Mouse (Mus musculus) hindbrain, embryonic 13.5 days (tissue): ENCODE measurements at regions not wholly inside any gene's neighbourhood (a gene's known extent, or its start where the extent isn't known, plus 50 kb on each side); places are given as distances from the start of the nearest gene placed in this dataset. TPM values are rescaled to one million over a fixed set of nuclear protein-coding genes. Genes with fewer than 3 reads are reported as not detected.
A peak's percentile ranks its signal among the peaks of the same experiment; 100 is the strongest.

Source experiments
- ATAC-seq: fragments of 200-750 bp; cut with Nextera tagmentation; 2 replicates; pipeline ENCODE4 v1.8.0; 2017; ENCODE audit warnings: moderate TSS enrichment; ENCODE audit not compliant: low FRiP score
- H3K27ac ChIP-seq: fragments of 300-500 bp; sonication (generic); 2 replicates; pipeline ENCODE4 v1.5.1; 2015; ENCODE audit warnings: inconsistent platforms, mild to moderate bottlenecking, moderate library complexity
- H3K27me3 ChIP-seq: fragments of 300-500 bp; sonication (generic); 2 replicates; pipeline ENCODE4 v1.6.1; 2015; ENCODE audit warnings: mild to moderate bottlenecking, inconsistent platforms
- H3K36me3 ChIP-seq: fragments of 300-500 bp; sonication (generic); 2 replicates; pipeline ENCODE4 v1.6.1; 2015; ENCODE audit warnings: mild to moderate bottlenecking, inconsistent platforms
- H3K4me1 ChIP-seq: fragments of 300-500 bp; sonication (generic); replicated peaks from 2 replicates; pipeline ENCODE4 v1.6.1; 2015; ENCODE audit warnings: inconsistent platforms
- H3K4me2 ChIP-seq: fragments of 300-500 bp; sonication (generic); 2 replicates; pipeline ENCODE4 v1.6.1; 2015; ENCODE audit warnings: inconsistent platforms, mild to moderate bottlenecking, moderate library complexity
- H3K4me3 ChIP-seq: fragments of 300-500 bp; sonication (generic); 2 replicates; pipeline ENCODE4 v1.5.1; 2015; ENCODE audit warnings: mild to moderate bottlenecking, inconsistent platforms
- H3K9ac ChIP-seq: fragments of 300-500 bp; sonication (generic); 2 replicates; pipeline ENCODE4 v1.6.1; 2015; ENCODE audit warnings: mild to moderate bottlenecking, inconsistent platforms
- H3K9me3 ChIP-seq: fragments of 300-500 bp; sonication (generic); 2 replicates; pipeline ENCODE4 v1.6.1; 2016; ENCODE audit warnings: inconsistent platforms
- WGBS: fragments of 180-500 bp; shearing (Covaris S2); methylation state at CpG from one replicate; pipeline ENCODE4 v1.1.7; 2015; 5-methylcytosine and 5-hydroxymethylcytosine counted together
- microRNA counts: library from miRNA; unstranded; fragments of <30 nt; microRNA quantifications from one replicate; lab custom pipeline; 2016
- microRNA-seq: library from miRNA; unstranded; fragments of <30 nt; microRNA quantifications from one replicate; pipeline ENCODE4, GENCODE M21; 2016

- peaks cover 52% of the 10 kb centered on the region for H3K27me3 ChIP-seq
- H3K4me2 ChIP-seq = no peak overlapping the region
- H3K36me3 ChIP-seq = no peaks in the 10 kb centered on the region
- 47% methylated on average over 3 of the region's 3 CpGs for WGBS
- H3K4me3 ChIP-seq = no peak overlapping the region
- no peak overlapping the region for H3K9ac ChIP-seq
- H3K9me3 ChIP-seq = no peaks in the 10 kb centered on the region
- no peak for ATAC-seq
- no peak overlapping the region for H3K27ac ChIP-seq
- peaks cover 17% of the 10 kb centered on the region for H3K4me1 ChIP-seq
These were observed 78.7 kb upstream of the Hsd17b12 start for GRCm38 (mm10) chr2:94236479-94236878.

- Histone ChIP-seq H3K4me2 (no peak overlapping the region), H3K36me3 (no peaks in the 10 kb centered on the region), H3K9ac (no peak overlapping the region), H3K4me3 (no peak overlapping the region), H3K27ac (no peak overlapping the region), H3K9me3 (no peaks in the 10 kb centered on the region), H3K4me1 (no peaks in the 10 kb centered on the region), H3K27me3 (peaks cover 23% of the 10 kb centered on the region)
- WGBS = 92% methylated on average over 7 of the region's 7 CpGs
- no peak for ATAC-seq
These were observed 75.8 kb upstream of the Hsd17b12 start for GRCm38 (mm10) chr2:94233597-94233996.

- Histone ChIP-seq H3K9ac (no peak overlapping the region), H3K9me3 (no peaks in the 10 kb centered on the region), H3K4me2 (no peak overlapping the region), H3K4me1 (no peaks in the 10 kb centered on the region), H3K4me3 (no peak overlapping the region), H3K27me3 (no peaks in the 10 kb centered on the region), H3K36me3 (no peaks in the 10 kb centered on the region), H3K27ac (no peak overlapping the region)
- 86% methylated on average over 5 of the region's 5 CpGs for WGBS
- no peak for ATAC-seq
These were observed 61.7 kb upstream of the Hsd17b12 start for GRCm38 (mm10) chr2:94219421-94219820.

- H3K4me2 ChIP-seq = no peak overlapping the region
- no peak overlapping the region for H3K9ac ChIP-seq
- H3K36me3 ChIP-seq = no peaks in the 10 kb centered on the region
- no peak overlapping the region for H3K4me3 ChIP-seq
- no peaks in the 10 kb centered on the region for H3K4me1 ChIP-seq
- H3K9me3 ChIP-seq = no peaks in the 10 kb centered on the region
- no peaks in the 10 kb centered on the region for H3K27me3 ChIP-seq
- WGBS = 91% methylated on average over 3 of the region's 3 CpGs
- ATAC-seq = no peak
- no peak overlapping the region for H3K27ac ChIP-seq
These were observed 59.7 kb upstream of the Hsd17b12 start for GRCm38 (mm10) chr2:94217481-94217880.

GRCm38 (mm10) chr2:94215455-94215854 lies 57.7 kb upstream of the Hsd17b12 start:
- Histone ChIP-seq H3K4me1 (no peaks in the 10 kb centered on the region), H3K27me3 (no peaks in the 10 kb centered on the region), H3K4me2 (no peak overlapping the region), H3K36me3 (no peaks in the 10 kb centered on the region), H3K27ac (no peak overlapping the region), H3K9ac (no peak overlapping the region), H3K9me3 (no peaks in the 10 kb centered on the region), H3K4me3 (no peak overlapping the region)
- WGBS = 89% methylated on average over 3 of the region's 3 CpGs
- ATAC-seq = no peak

MicroRNAs in the stretch of these regions (microRNA counts, 519-probe panel; counts per million panel counts)
- microRNA mmu-miR-129-3p (lab: Ali Mortazavi, UCI) (3,641 counts per million, percentile 51 among the panel's probes with 10 or more counts), microRNA mmu-miR-129-5p (lab: Ali Mortazavi, UCI) (2,538 counts per million, percentile 22 among the panel's probes with 10 or more counts)

Small RNA genes in the stretch of these regions (microRNA-seq; reads per million reads assigned to microRNA genes)
- gene Mir129-2 (not detected), gene Mir129b (not detected)
